Mouse (Mus musculus) heart, embryonic 13.5 days (tissue): ENCODE results near the gene Nme1. TPM values are rescaled to one million over a fixed set of nuclear protein-coding genes. Genes with fewer than 3 reads are reported as not detected.

Experiments used
- ATAC-seq: fragments of 200-750 bp; cut with Nextera tagmentation; 2 replicates; pipeline ENCODE4 v1.8.0; 2017; ENCODE audit warnings: moderate TSS enrichment; ENCODE audit not compliant: insufficient number of reproducible peaks, low FRiP score, low TSS enrichment; ENCODE audit errors: extremely low read depth
- H3K27ac ChIP-seq: fragments of 300-500 bp; sonication (generic); replicated peaks from 2 replicates; pipeline ENCODE4 v1.5.1; 2015; ENCODE audit warnings: moderate library complexity, mild to moderate bottlenecking, inconsistent platforms
- H3K27me3 ChIP-seq: fragments of 300-500 bp; sonication (generic); replicated peaks from 2 replicates; pipeline ENCODE4 v1.6.1; 2015; ENCODE audit warnings: mild to moderate bottlenecking, inconsistent platforms
- H3K36me3 ChIP-seq: fragments of 300-500 bp; sonication (generic); 2 replicates; pipeline ENCODE4 v1.6.1; 2015; ENCODE audit warnings: mild to moderate bottlenecking, inconsistent platforms
- H3K4me1 ChIP-seq: fragments of 300-500 bp; sonication (generic); 2 replicates; pipeline ENCODE4 v1.6.1; 2015; ENCODE audit warnings: inconsistent platforms
- H3K4me2 ChIP-seq: fragments of 300-500 bp; sonication (generic); 2 replicates; pipeline ENCODE4 v1.6.1; 2015; ENCODE audit warnings: inconsistent platforms, mild to moderate bottlenecking, moderate library complexity
- H3K4me3 ChIP-seq: fragments of 300-500 bp; sonication (generic); 2 replicates; pipeline ENCODE4 v1.5.1; 2015; ENCODE audit warnings: moderate library complexity, mild to moderate bottlenecking, inconsistent platforms
- H3K9ac ChIP-seq: fragments of 300-500 bp; sonication (generic); 2 replicates; pipeline ENCODE4 v1.6.1; 2015; ENCODE audit warnings: inconsistent platforms, mild to moderate bottlenecking, moderate library complexity
- H3K9me3 ChIP-seq: fragments of 300-500 bp; sonication (generic); 2 replicates; pipeline ENCODE4 v1.6.1; 2016; ENCODE audit warnings: inconsistent platforms
- WGBS: fragments of 180-500 bp; shearing (Covaris S2); methylation state at CpG from one replicate; pipeline ENCODE4 v1.1.7; 2015; ENCODE audit warnings: mixed read lengths; 5-methylcytosine and 5-hydroxymethylcytosine counted together
- polyA plus RNA-seq: library from polyadenylated mRNA; unstranded; fragments of >200 nt; fragmentation: Nextera tagmentation; extraction: Ambion mirVana; gene quantifications from 2 replicates; pipeline ENCODE4 v1.2.1, GENCODE M21; 2015

Nme1 gene
- polyA plus RNA-seq, 1 experiment from 2014 or later: 112 TPM

GRCm38 (mm10) chr11:93963013-93963412 is 5.3 kb downstream of the Nme1 start:
- H3K27me3 ChIP-seq: no peaks in the 10 kb centered on the region
- no peak overlapping the region for H3K4me2 ChIP-seq
- peaks cover 81% of the 10 kb centered on the region for H3K36me3 ChIP-seq
- H3K27ac ChIP-seq: no peak overlapping the region
- no peaks in the 10 kb centered on the region for H3K9me3 ChIP-seq
- no peak for ATAC-seq
- H3K4me3 ChIP-seq: no peak overlapping the region
- 87% methylated on average over 4 of the region's 4 CpGs for WGBS
- H3K4me1 ChIP-seq: peaks cover 12% of the 10 kb centered on the region
- no peak overlapping the region for H3K9ac ChIP-seq

DNA sequence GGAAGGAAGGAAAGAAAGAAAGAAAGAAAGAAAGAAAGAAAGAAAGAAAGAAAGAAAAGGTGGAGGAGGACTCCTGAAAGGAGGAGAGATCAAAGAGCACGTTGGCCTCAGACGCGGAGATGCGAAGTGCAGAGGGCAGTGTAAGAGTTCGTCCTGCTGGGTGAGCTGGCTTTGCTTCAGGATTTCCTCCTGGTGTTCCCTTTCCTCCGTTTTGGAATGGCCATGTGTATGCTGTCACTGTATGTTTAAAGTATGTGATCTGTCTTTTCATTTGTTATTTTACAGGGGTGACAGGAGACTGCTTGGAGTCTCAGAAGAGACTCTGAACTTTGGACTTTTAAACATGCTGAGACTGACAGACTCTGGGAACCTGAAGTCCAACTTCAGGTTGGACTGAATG is 6.8 kb downstream of the Nme1 start:
- H3K4me2 ChIP-seq: no peak overlapping the region
- peaks cover 6% of the 10 kb centered on the region for H3K4me1 ChIP-seq
- ATAC-seq: no peak
- H3K9ac ChIP-seq: no peak overlapping the region
- 87% methylated on average over 6 of the region's 6 CpGs for whole genome bisulfite sequencing
- peaks cover 86% of the 10 kb centered on the region for H3K36me3 ChIP-seq
- H3K4me3 ChIP-seq: no peak overlapping the region
- no peak overlapping the region for H3K27ac ChIP-seq
- no peaks in the 10 kb centered on the region for H3K27me3 ChIP-seq
- no peaks in the 10 kb centered on the region for H3K9me3 ChIP-seq

GRCm38 (mm10) chr11:93957746-93958145 is 10.6 kb downstream of the Nme1 start:
- peaks cover 67% of the 10 kb centered on the region for H3K36me3 ChIP-seq
- H3K27ac ChIP-seq: no peak overlapping the region

DNA sequence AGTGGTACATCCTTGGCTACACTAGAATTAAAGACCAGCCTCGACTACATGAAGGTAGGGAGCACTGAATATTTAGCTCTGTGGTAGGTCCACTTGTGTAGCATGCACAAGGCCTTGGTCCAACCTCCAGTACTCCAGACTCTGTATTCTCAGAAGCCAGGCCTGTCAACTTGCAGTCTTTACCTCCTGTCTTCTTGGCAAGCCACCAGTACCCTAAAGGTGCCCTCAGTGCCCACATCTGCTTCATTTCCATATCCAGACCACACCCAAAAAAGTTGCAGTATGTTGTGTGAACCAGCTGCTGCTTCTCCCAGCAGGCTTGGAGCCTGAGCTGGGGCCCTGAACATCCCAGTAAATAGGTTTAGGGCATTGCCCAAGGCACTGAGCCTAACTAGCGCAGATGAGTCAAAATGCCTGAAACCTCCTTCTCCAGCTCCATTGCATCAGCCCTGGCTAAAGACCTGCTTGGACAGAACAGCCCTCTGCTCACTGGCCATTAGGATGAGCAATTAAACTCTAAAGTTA is 11.2 kb downstream of the Nme1 start:
- H3K4me1 ChIP-seq: peaks cover 36% of the 10 kb centered on the region
- H3K27ac ChIP-seq: no peak overlapping the region
- ATAC-seq: no peak
- H3K9ac ChIP-seq: no peak overlapping the region
- H3K4me2 ChIP-seq: no peak overlapping the region
- H3K36me3 ChIP-seq: peaks cover 67% of the 10 kb centered on the region
- no peak overlapping the region for H3K4me3 ChIP-seq
- no peaks in the 10 kb centered on the region for H3K27me3 ChIP-seq
- 90% methylated on average over 2 of the region's 2 CpGs for WGBS
- H3K9me3 ChIP-seq: no peaks in the 10 kb centered on the region

More at GRCm38 (mm10) chr11:93957746-93958145, 10.6 kb downstream of the Nme1 start:
- WGBS: 65% methylated on average over 4 of the region's 4 CpGs
- Histone ChIP-seq H3K27me3 (no peaks in the 10 kb centered on the region), H3K4me2 (no peak overlapping the region), H3K4me3 (no peak overlapping the region), H3K9me3 (no peaks in the 10 kb centered on the region), H3K9ac (no peak overlapping the region), H3K4me1 (peaks cover 29% of the 10 kb centered on the region)
- ATAC-seq: no peak

GRCm38 (mm10) chr11:93956159-93956558 is 12.2 kb downstream of the Nme1 start, which contains the start of gene Nme2:
Gene Nme2 (minus strand): TSS chr11:93956259.
- no peaks in the 10 kb centered on the region for H3K9me3 ChIP-seq
- no peaks in the 10 kb centered on the region for H3K27me3 ChIP-seq
- peak within 1 kb of the TSS; percentile 86 for H3K4me2 ChIP-seq
- no peak for ATAC-seq
- H3K4me3 ChIP-seq: peak within 1 kb of the TSS; percentile 71
- H3K36me3 ChIP-seq: peaks cover 68% of the 10 kb centered on the region
- H3K4me1 ChIP-seq: peaks cover 36% of the 10 kb centered on the region
- H3K27ac ChIP-seq: peak within 1 kb of the TSS; percentile 94
- under 1% methylated on average over 6 of the region's 6 CpGs for WGBS
- peak within 1 kb of the TSS; percentile 87 for H3K9ac ChIP-seq

- H3K36me3 ChIP-seq: peaks cover 68% of the 10 kb centered on the region
- H3K4me1 ChIP-seq: peaks cover 36% of the 10 kb centered on the region
These were observed 12.8 kb downstream of the Nme1 start for GRCm38 (mm10) chr11:93955256-93956150.

DNA sequence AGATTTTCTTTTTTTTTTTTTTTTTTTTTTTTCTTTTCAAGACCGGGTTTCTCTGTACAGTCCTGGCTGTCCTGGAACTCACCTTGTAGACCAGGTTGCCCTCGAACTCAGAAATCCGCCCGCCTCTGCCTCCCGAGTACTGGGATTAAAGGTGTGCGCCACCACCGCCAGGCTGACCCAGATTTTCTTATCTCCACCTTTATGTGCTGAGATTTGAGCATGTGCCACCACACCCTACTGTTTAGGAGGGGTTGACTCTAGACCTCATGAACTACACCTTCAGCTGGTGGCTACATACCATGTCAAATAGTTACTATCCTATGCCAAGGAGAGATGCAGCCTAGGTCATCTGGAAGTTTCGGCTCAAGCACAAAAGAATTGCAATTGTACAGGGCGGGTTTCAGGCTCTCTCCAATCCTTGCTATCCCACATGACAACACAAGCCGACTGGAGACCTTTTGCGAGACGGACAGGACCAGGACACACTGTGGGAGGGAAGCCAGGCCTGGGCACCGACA is 13.5 kb downstream of the Nme1 start:
- Histone ChIP-seq H3K4me3 (peak overlapping the region; percentile 71), H3K27me3 (no peaks in the 10 kb centered on the region), H3K4me2 (peak overlapping the region; percentile 86), H3K4me1 (peaks cover 36% of the 10 kb centered on the region), H3K9me3 (no peaks in the 10 kb centered on the region), H3K36me3 (peaks cover 68% of the 10 kb centered on the region), H3K27ac (peak overlapping the region; percentile 94), H3K9ac (peak overlapping the region; percentile 87)
- no peak for ATAC-seq
- WGBS: 35% methylated on average over 13 of the region's 13 CpGs

More at GRCm38 (mm10) chr11:93955256-93956150, 12.8 kb downstream of the Nme1 start:
- peak overlapping the region; percentile 86 for H3K4me2 ChIP-seq
- H3K27me3 ChIP-seq: no peaks in the 10 kb centered on the region
- WGBS: under 1% methylated on average over 67 of the region's 67 CpGs
- no peaks in the 10 kb centered on the region for H3K9me3 ChIP-seq
- peak overlapping the region; percentile 94 for H3K27ac ChIP-seq
- ATAC-seq: peak; percentile 91
- H3K4me3 ChIP-seq: peak overlapping the region; percentile 71
- H3K9ac ChIP-seq: peak overlapping the region; percentile 87

DNA sequence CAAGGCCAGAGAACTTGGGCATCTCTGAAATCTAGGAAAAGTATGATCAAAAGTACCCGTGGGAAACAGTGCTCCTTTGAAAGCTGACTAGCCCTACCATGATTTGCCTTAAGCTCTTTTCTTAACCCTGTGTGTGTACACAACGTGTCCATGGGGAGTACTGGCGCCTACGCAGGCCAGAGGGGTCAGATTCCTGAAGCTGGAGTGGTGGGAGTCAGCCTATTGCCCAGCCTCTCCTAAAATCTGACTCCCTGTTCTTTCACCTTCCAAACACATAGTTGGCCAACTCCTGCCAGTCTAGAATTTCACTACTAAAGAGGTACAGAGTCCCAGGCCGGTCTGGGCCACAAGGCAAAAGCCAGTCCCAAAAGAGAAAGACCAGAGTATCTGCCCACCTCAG is 15.9 kb downstream of the Nme1 start:
- WGBS: 77% methylated on average over 5 of the region's 5 CpGs
- no peaks in the 10 kb centered on the region for H3K9me3 ChIP-seq
- H3K4me2 ChIP-seq: no peak overlapping the region
- no peak overlapping the region for H3K4me3 ChIP-seq
- no peak for ATAC-seq
- H3K27me3 ChIP-seq: no peaks in the 10 kb centered on the region
- no peak overlapping the region for H3K9ac ChIP-seq
- H3K27ac ChIP-seq: no peak overlapping the region
- H3K4me1 ChIP-seq: peaks cover 36% of the 10 kb centered on the region
- H3K36me3 ChIP-seq: peaks cover 63% of the 10 kb centered on the region

- H3K27me3 ChIP-seq: no peaks in the 10 kb centered on the region
- no peak overlapping the region for H3K9ac ChIP-seq
- H3K4me3 ChIP-seq: no peak overlapping the region
- WGBS: 86% methylated on average over 1 of the region's 1 CpGs
- peaks cover 72% of the 10 kb centered on the region for H3K36me3 ChIP-seq
- peaks cover 26% of the 10 kb centered on the region for H3K4me1 ChIP-seq
- no peak overlapping the region for H3K27ac ChIP-seq
- H3K4me2 ChIP-seq: no peak overlapping the region
- no peaks in the 10 kb centered on the region for H3K9me3 ChIP-seq
- ATAC-seq: no peak
These were observed 18.3 kb downstream of the Nme1 start for GRCm38 (mm10) chr11:93950045-93950444.

DNA sequence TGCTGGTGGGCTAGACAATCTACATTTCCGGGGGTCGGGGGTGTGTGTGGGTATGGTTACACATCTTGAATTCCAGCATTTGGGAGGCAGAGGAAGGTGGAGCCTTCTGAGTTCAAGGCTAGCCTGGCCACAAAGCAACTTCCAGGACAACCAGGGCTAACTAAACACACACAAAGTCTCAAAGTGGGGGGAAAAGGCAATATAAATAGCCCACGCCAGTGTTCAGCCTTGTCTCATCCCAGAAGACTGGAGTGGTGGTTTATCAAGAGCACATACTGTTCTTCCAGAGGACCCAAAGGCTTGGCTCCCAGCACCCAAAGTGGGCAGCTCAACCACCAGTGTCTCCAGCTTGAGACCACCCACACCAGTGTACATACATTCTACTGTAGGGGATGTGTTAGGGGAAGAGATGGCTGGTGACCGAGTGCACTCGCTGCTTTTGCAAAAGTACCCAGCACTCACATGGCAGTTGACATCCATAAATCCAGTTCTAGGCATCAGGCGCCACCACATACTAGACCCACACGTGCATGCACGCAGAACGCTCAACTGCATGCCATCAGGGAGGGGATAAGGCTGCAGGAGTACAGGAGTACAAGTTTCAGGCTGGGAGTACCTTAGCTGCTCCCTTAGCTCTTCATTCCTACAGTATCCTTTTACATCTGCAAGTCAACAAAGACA is 19.3 kb downstream of the Nme1 start:
- H3K27ac ChIP-seq: no peak overlapping the region
- no peak overlapping the region for H3K4me2 ChIP-seq
- WGBS: 81% methylated on average over 9 of the region's 9 CpGs
- H3K4me3 ChIP-seq: no peak overlapping the region
- H3K4me1 ChIP-seq: peaks cover 18% of the 10 kb centered on the region
- ATAC-seq: no peak
- no peaks in the 10 kb centered on the region for H3K9me3 ChIP-seq
- H3K9ac ChIP-seq: no peak overlapping the region
- peaks cover 77% of the 10 kb centered on the region for H3K36me3 ChIP-seq
- H3K27me3 ChIP-seq: no peaks in the 10 kb centered on the region

DNA sequence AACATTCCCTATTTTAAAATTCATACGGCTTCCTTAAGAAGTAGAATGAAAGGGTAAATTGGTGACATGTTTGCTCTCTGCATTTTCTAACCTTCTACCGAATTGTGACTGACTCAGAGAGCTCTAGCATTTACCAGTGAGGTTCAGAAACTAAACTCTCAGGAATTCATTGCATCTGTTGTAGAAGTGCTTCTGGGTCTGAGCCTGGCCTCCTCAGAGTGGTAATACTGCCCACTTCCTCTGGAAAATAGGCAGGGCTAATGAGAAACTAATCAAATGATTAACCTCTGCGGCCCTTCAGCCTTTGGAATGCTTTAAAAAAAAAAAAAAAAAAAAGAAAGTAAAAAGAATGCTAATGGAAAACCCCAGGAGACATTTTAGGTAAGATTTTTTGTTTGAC is 23.3 kb downstream of the Nme1 start:
- no peak overlapping the region for H3K4me2 ChIP-seq
- H3K9ac ChIP-seq: no peak overlapping the region
- H3K9me3 ChIP-seq: no peaks in the 10 kb centered on the region
- ATAC-seq: no peak
- H3K27ac ChIP-seq: no peak overlapping the region
- H3K27me3 ChIP-seq: no peaks in the 10 kb centered on the region
- H3K36me3 ChIP-seq: peaks cover 67% of the 10 kb centered on the region
- WGBS: 84% methylated on average over 3 of the region's 3 CpGs
- H3K4me3 ChIP-seq: no peak overlapping the region
- H3K4me1 ChIP-seq: no peaks in the 10 kb centered on the region
